Mouse (Mus musculus): Measurements from ENCODE around the gene Dhx33. TPM values are rescaled to one million over a fixed set of nuclear protein-coding genes. Genes with fewer than 3 reads are reported as not detected.

The Dhx33 gene
- 10 to 100 TPM; 28.4 to 31.4 TPM for total RNA-seq (2021)
- long read RNA-seq, experiment 1, full-length matches to known transcripts: 4 of 12 reads
- long read RNA-seq, experiment 1, partial matches to known transcripts: 0 of 12 reads
- long read RNA-seq, experiment 1, other reads (novel, unspliced or antisense): 8 of 12 reads
- long read RNA-seq, experiment 2, partial matches to known transcripts: 1 of 1 reads
- long read RNA-seq, experiment 2, other reads (novel, unspliced or antisense): 0 of 1 reads

DNA sequence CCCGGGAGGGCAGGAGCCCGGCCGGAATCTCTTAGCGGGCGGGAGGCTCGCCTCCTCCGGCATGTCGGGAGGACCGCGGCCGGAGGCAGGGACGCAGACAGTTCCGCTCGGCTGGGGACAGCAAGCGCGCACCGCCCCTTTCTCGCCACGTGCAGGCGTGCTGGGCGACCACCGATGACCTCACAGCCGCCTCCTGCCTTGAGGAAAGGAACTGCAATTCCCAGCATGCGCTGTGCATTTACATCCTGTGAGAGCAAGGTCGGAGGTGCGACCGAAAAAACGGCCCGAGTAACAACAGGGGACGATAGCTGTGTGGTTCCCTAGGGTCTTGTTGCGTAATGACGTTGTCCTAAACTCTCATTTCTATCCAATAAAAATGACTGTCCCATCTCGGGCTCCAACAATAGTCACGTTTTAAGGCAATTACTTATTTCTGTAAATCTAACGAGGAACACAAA, at the start of gene Dhx33:
Dhx33 (minus strand) TSS at position 122 of the 458 bp plus-strand sequence.
- DNase-seq: peak; percentile 97

DNA sequence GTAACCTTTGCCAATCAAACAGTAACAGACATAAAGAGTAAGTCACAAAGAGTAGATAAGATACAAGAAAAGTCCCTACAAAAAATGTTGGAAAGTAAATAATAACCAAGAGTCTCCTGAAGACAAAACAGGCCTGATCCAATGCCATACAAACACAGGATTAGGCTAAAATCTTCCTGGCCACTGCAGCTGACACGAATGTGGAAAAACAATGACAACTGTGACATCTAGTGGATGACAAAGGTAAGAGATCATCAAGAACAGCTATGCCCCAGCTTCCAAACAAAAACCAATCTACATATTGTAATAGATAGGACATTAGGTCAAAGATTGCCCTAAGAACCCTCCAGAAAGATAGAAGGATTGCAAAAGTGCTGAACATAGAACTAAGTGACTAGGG, 48.3 kb upstream of the Dhx33 start:
- DNase-seq: peak; percentile 11 to 16

DNA sequence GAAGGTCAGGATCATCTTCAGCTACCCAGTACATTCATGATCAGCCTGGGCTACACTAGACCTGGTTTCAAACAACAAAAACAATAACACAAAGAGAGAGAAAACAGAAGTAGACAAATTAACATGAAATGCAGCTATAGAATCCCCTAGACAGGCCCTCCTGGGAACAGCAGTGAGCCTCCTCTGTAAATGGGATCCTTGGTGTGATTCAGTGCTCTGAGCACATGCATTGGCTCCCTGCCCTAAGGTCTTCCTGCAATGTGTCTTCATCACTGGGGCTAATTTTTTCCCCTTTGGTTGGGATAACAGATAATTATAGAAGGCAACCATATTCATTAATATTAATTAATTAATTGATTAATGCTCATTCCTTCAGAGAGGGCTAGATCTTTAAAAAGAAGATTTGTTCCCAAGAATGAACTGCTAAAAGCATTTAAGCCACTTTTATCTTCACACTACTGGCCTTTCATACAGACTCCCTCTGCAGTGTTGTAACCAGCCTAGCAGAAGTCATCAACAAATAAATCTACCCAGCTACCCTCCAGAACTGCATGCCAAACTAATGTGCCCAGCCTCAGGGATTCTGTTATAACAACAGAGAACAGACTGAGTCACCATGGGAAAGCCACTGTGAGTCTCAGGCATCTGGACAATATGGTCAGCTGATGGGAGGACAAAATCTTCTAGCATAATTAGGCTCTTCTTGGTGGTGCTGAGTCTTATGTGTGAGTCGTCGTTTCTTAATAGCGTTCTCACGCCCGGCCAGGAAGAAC, 35.5 kb upstream of the Dhx33 start:
- peak; percentile 32 to 52 for DNase-seq

DNA sequence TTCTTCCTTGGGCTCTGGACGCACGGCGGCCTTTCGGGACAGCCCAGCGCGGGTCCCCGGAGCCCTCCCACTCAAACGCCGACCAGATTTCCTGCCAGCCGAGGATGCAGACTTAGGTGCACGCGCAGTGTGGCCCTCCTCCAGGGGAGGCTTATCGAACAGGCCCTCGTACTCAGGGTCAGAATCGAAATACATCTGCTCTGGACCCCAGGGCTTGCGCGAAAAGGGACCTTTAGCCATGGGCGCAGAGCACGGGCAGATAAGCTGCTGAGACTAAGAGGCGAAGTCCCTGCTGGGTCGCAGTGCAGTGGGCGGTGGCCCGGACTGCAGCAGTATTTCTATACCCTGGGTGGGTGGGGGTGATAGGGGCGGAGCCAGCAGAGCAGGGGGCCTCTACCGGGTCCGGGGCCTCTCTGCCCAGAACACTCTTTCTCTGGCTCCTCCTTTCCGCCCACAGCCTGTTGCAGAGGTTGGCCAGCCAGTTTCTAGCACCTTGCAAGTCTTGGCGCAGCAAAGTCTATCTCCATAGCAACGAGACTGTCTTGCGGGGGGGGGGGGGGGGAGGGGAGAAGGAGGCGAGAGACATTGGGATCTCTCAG, 29.0 kb upstream of the Dhx33 start, which contains the start of gene 6330403K07Rik:
6330403K07Rik (minus strand) TSS at position 351 of the 599 bp plus-strand sequence.
- peak in 1 of 2 experiments; percentile 23 for DNase-seq

DNA sequence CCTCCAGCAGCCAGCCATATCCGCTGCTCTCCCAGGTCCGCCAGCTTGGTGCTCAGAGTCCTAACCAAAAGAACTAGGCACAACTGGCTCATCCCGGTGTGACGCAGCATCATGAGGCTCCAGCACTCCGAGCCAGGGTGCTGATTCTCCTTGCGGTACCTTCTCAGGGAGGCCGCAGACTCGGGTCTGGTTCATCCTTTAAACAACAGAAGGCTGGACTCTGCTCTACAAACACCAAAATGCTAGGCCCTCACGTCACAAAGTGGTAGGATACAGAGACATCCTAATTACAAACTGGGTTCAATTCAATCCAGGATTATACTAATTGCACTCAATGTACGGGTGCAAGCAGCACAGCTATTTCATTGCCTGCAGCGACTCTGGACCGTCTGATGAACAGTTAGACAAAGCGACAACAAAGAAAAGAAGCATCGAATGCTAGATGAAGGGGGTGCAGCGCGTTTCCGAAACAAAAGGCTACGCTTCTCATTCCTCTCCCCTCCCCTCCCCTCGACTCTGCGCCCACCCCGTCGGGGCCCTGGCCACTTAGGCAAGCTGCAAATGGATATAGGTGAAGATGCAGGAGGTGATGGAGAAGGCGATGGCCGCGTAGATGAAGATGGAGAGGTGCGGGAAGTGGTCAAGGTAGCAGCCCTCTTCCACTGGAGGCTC, 28.4 kb upstream of the Dhx33 start:
- no peak for DNase-seq

DNA sequence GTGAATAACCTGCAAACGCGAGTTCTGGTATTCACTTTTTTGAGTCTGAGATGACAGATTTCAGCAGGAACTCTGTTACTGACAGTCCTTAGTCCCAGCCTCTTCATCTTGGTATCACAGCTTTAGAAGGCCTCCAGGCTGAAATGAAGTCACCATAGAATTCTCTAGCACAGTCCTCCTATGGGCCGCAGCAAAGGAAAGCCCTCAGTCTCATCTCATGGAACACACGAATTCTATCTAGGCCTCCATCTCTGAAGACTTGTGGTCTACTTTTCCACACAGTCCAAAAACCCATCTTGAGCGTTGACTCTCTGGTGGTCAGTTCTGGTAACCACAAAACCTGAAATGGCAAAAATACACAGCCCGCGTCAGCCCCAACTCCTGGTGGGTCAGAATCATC, 27.8 kb upstream of the Dhx33 start:
- no peak for DNase-seq

DNA sequence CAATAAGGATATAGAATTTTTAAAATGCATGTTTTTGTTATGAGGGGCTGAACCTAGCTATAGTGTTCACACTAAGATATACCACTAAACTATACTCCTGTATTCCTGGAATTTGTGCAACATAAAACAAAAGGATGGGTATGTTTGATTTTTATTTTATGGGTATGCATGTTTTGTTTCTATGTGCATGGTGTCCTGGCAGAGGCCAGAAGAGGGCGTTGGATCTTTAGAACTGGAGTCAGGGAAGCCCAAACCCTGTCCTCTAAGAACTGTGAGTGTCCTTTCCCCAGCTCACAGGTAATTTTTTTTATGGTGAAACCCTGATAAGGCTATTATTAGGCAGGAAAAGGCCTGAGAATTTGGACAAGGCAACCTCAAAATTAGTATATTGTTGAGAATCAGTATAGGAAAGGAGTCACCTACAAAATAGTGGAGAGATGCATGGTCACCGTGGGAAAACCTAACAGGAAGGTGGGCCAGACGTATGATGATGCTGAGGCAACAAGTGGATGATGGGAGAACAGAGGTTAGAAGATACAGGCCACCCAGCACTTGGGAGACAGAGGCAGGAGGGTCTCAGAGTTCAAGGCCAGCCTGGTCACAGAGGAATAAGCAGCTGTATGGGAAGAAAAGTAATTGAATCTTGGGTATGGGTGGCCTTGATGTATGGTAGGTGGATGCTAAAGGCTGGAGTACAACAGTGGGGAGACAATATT, 25.3 kb upstream of the Dhx33 start:
- DNase-seq: no peak

DNA sequence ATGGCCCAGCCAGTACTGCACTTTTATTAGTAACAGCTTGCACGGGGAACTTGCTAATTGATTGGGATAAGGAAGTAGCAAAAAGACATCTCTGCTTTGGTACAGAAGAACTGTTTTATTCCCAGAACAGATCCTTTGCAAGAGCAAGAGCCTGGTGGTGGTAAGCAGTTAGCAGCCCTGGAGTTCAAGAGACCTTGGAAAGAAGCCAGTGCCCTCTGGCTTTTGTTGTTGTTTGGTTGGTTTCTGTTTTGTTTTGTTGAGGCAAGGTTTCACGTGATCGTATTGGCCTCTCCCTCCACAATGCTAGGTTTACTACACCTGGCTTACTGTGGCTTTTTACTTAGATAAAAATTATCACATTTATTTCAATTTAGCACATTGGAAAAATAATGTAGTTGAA, 24.0 kb upstream of the Dhx33 start:
- DNase-seq: no peak

DNA sequence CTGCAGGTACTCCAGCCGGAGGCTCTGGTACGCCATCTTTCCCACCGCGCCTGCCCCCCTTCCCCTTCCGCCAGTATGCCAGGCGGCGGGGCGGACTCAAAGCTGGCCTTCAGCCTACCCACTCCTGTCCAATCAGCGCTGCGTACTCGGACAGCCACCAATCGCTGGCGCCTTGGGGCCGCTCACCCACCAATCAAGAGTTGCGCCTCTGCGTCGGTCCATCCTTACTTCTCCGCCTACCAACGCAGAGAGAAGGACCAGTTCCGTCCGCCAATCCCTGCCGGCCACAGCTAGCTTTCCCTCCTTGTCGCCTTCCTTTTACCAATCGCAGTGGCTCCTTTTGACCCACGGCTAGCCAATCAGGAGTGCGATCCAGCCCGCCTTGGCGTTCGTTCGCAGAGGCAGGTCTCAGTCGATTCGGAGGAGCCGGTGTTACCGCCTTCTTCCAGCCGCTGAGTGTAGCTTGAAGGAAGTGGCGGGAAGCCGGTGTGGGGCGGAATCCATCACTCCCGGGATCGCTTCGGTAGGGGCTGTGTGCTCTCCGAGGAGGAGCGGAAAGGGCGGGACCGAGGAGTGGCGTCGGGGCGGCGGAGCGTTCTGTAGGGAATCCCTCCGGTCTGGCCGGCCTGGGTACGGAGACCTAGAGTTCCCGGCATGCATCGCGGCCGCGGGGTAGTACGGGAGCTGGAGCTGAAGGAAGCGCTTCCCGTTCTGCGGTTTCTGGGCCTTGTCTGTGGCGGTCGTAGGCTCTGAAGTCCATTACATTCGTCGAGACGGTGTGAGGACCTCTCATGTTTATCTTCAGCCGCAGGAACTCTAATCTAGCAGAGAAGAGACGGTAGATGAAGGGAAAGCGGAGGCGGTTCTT, 15.2 kb upstream of the Dhx33 start, which contains the start of the genes Mis12 and Derl2:
Mis12 (plus strand) TSS at position 411 of the 868 bp plus-strand sequence.
Derl2 (minus strand) TSS at position 641 of the 868 bp plus-strand sequence.
- DNase-seq: peak; percentile 98

DNA sequence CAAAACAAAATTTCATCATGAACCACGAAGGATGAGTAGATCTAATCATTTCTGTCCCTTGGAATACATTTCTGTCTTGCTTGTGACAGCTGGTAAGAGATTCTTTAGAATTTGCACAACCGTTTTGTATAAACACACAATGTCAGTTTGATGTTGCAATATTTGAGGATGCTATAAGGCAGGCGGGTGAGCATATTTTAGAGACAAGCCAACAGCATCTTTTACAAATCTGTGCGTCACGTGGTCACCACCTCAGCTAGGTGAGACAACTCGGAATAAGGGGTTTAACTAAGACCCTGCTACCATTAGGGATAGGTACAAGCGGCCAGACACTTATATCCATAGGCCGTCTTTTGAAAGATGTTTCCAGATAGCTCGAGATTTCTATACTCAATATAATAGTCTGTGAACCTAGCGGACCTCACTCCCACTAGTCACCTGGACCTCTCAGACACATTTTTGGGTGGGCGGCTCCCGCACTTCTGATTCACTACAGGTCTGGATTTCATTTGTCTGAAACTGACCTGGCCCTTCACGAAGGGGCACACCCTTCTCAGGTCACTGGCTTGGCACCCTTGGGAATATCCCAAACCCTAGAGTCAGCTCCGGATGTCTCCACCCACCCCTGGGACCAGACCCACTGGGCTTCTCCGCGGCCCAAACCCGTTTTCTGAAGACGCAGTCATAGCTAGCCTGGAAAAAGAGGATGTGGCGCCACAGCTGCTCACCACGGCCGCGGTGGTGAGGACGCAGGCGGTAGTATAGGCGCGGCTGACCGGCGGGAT, 14.4 kb upstream of the Dhx33 start:
- no peak for DNase-seq

DNA sequence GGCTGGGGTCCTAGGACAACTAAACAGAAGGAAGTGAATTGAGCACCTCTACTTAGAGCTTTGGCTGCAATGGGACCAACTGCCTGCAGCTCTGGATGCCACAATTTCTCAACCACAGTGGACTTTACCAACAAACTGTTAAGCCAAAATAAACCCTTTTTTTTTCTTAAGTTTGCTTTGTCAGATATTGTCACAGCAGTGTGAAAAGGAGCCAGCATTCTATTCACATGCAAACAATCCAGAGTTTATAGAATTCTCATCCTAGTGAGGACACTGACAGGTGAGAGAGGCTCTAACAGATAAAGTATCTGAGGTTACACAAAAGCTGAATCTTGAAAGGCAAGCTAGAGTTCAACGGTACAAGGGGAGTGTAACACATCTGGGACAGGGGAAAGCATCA, 12.8 kb upstream of the Dhx33 start:
- DNase-seq: no peak

DNA sequence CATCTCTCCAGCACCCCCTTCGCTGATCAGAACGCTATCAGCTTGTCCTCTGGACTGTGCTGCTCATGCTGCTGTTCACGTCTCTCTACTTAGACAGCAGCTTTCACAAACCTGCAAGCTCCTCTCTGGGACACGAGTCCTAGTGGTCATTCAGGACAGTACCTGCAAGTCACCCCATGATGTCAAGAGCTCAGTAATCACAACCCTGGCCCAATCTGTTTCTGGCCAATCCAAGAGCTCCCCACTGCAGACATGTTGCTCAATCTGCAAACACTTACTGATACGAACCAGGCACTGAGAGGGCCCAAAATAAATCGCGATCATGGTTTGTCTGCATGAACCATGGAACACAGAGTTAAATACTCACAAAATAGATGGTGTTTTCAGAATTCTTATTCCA, 8.5 kb upstream of the Dhx33 start:
- DNase-seq: no peak

DNA sequence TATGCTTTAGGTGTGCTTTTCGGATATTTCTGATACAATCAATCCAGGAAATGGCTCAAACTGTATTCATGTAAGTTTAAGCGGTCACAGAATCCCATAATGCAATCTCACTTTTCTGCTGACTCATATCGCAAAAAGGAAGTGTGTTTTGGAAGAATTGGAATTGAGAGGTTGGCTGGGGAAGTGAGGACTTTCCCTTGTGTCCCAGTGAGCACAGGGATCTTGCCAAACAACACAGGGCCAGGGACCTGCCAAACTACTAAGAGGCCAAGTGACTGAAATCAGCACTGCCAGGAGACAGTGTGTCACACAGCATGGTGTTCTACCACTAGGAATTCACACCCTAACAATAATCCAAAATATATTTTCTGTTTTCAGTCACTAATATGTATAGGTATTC, 4.1 kb upstream of the Dhx33 start:
- peak; percentile 49 to 64 for DNase-seq

DNA sequence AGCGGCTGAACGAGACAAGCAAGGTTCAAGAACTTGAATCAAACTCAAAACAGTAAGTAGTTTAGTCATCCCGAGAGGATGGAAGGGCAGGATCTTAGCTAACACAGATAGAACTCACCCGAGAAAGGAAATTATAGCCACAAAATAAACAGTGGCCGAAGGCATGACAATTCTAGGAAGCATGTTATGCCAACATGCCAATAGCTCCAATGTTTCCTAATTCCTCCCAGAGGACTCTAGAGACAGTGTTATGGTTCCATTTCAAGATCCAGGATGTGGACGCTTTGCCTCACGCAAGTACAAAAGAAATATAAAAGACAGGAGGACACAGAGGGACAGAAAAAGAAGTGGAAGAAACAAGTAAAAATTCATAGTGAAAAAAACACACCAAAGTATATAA, 3.6 kb upstream of the Dhx33 start:
- no peak for DNase-seq

DNA sequence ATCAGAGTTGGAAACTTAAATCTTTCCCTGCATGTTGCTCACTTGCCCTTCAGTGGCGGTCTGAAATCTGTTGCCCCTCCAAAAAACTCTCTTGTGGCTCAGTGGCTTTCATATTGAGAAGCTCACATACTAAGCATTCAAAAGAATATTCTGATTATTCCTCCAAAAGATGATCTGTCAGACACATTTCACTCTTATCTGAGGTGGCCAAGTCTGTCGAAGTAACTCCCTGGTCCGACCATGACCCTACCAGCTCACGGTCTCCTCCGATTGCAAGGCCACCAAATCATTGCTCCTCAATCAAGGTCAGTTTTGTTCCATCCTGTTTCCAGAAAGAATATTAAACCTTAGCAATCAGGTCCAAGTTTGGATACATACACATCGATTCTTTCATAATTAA, 2.8 kb upstream of the Dhx33 start:
- DNase-seq: peak; percentile 42 to 56

DNA sequence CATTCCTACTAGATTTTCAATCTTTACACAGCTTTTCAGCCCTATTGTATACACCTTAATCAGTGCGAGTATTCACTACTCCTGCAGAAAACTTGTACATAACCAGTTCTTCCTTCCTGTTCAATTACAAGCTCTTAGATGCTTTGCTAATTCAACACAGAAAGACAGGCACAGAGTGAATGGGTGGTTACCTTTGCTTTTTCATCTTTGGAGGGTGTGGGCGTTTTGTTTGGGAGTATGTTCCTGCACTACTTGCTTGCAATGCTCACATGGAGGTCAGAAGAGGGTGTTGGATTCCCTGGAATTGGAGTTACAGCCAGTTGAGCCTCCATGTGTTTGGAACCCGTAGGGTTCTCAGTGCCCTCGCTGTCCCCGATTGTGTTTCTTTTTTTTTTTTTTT, 809 bp upstream of the Dhx33 start:
- DNase-seq: no peak

DNA sequence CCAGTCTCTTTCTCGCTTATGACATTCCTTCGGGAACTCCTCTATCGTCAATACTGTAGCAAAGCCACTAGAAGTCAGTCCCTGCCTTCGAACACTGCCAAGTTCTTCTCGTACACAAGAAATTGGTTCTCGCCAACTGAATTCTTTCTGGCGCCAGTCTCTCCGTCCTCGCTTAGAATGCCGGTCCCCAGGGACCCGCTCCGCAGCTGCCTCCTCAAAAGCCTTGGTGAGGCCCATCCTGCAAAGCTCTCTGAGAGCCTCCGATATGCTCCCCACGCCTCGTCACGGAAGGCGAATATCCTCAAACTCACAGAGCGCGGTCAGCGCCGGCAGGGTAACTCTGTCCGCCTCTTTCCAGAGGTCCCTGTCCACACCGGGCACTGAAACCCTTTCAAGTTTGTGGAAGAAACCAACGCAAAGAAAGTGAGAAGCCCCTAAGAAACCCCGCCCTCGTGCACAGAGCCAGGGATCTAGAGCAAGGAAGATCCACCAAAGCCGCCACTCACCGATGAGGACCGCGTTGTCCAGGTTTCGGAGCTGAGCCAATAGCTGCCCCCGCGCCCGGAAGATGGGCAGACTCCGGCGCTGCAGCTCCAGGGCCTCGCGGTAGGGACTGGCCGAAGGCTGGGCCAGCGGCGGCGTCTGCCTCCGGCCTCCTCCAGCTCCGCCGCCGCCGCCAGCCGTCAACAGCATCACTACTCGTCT, 474 bp downstream of the Dhx33 start:
- DNase-seq: peak; percentile 73 to 77

DNA sequence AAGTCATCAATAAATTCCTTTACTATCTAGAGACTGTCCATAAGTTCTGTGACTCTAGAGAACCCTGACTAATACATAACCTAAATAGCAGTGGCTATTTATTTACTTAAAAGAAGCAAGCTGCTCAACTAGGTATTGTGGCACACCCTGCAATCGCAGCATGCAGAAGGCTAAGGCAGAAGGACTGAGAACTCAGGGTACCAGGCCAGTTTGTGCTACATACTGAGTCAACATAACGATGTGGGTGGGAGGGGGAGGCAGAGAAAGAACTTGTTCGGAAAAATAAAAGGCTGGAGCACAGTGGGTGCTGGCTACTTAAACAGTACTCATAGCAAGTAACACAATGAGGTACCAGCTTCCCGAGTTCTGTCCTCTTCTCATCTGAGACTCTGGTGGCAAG, 3.1 kb downstream of the Dhx33 start:
- no peak for DNase-seq

DNA sequence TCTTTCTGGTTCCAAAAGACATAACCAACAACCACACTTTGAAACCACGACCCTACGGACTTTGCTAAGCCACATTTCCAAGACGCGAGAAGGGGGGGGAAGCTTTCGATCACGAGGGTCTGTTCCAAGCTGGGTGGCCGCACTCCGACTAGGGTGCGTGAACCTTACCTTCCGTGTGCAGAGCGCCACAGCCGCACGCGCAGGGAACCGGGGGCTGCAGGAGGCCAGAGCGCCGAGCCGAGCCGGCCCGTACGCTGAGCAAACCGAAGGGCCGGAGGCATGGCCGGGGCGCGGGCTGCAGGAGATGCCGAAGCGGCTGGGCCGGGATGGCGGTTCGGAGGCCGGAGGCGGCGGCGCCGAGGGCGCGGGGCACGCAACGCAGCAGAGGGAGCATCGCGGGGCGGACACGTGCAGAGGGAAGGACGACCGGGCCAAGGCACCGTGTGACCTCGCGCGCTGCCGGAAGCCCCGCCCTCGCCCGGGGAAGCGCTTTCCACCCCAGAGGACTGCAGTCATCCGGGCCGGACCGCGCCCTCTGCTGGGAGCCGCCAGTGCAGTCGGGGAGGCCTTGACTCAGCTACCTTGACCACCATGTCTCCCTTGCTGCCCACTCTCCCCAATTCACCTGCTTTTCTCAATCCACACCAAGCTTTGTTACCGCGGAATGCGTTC, 21.5 kb downstream of the Dhx33 start, which contains the start of gene C1qbp:
C1qbp (minus strand) TSS at position 470 of the 672 bp plus-strand sequence.
- DNase-seq: peak; percentile 97 to 98

All from adrenal gland, postnatal 36 days (tissue).